Comparison of ENCODE assay signal across 17 mouse cellular contexts in the genomic region with DNA sequence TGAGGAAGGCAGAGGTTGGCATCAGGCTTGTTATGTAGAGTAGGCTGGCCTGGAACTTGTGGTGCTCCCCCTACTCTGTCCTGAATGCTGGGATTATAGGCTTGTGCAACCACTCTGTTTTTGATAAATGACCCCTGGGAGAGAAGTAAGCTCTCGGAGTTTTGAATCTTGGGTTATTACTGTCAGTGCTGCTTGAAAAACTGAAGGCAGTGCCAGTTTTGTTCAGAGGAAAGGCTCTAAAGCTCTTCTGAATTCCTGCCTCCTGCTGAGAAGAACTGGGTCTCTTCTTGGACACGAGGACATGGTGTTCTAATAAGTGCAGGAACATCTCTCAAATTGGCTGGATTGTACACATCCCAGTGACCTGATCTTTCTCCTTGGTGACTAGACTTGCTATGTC.
DNase-seq lines count a peak whose midpoint lies in the region; ATAC-seq and TF ChIP-seq lines count a peak whose summit lies in the region.
"Had no signal": no experiment of that assay in that cellular context is flagged by ENCODE, and none has a peak within 500 bp of the region (broad histone marks: within the 10 kb centered on the region; RNA-seq: fewer than 3 reads in every experiment).

No protein-coding gene starts in this region.

- no peak for TF ChIP-seq CTCF in liver, adult 2 months (IDR thresholded peaks at IDR 0.05; ENCODE audit: low read depth, low read length)
- TF ChIP-seq CTCF in embryonic fibroblast, embryonic 13.5 days (IDR thresholded peaks at IDR 0.05; ENCODE audit: borderline replicate concordance, insufficient read depth, low read length) = no peak

- no peak overlapping the region for H3K4me3 ChIP-seq in heart, embryonic 12.5 days
- no peak overlapping the region for H3K4me3 ChIP-seq in liver, adult 2 months (ENCODE audit: insufficient read depth, low read depth, low read length)
- H3K4me3 ChIP-seq in embryonic fibroblast, embryonic 13.5 days (ENCODE audit: insufficient read depth, low read length) = no peak overlapping the region
- H3K4me3 ChIP-seq: forebrain, embryonic 15.5 days; hindbrain, embryonic 12.5 days had no signal

- no peak for TF ChIP-seq POLR2A in liver, adult 2 months (IDR thresholded peaks at IDR 0.05; ENCODE audit: extremely low read depth, insufficient read depth, low read length)
- TF ChIP-seq POLR2A in embryonic fibroblast, embryonic 13.5 days (IDR thresholded peaks at IDR 0.05; ENCODE audit: low read depth, low read length) = no peak

- H3K27ac ChIP-seq in heart, embryonic 12.5 days (ENCODE audit: poor library complexity, severe bottlenecking) = no peak overlapping the region
- 0 out of 2 replicates have a peak overlapping the region, but pooled peaks have one; percentile 19 for H3K27ac ChIP-seq in liver, adult 2 months (replicated peaks; ENCODE audit: insufficient read depth, low read depth, low read length)
- H3K27ac ChIP-seq in embryonic fibroblast, embryonic 13.5 days (ENCODE audit: insufficient read depth, low read length) = peak overlapping the region; percentile 11; the same call in 1 of the 2 replicates
- H3K27ac ChIP-seq: forebrain, embryonic 15.5 days; hindbrain, embryonic 12.5 days had no signal

- no peaks in the 10 kb centered on the region for H3K36me3 ChIP-seq in heart, embryonic 12.5 days
- H3K36me3 ChIP-seq in liver, adult 2 months (ENCODE audit: control insufficient read depth, insufficient read depth, low read length) = no peaks in the 10 kb centered on the region
- H3K36me3 ChIP-seq: forebrain, embryonic 15.5 days; hindbrain, embryonic 12.5 days had no signal

- peak; percentile 88 for DNase-seq in heart, adult 11 months
- DNase-seq in liver, adult 2 months (ENCODE audit: extremely low read depth, low read depth, low spot score) = no peak
- no peak for DNase-seq in liver
- no peak for DNase-seq in T-cell, adult 2 months (ENCODE audit: low spot score)
- DNase-seq: adrenal gland, postnatal 14 days; cerebellum, adult 18-20 months; cerebellum, adult 9-11 months; cerebellum, postnatal 36 days; gastrocnemius, postnatal 25 days; heart, postnatal 10 days; heart, postnatal 4 days had no signal

- no peak overlapping the region for H3K9ac ChIP-seq in heart, embryonic 12.5 days
- H3K9ac ChIP-seq in liver, adult 2 months (ENCODE audit: low read depth, low read length) = no peak overlapping the region
- H3K9ac ChIP-seq: forebrain, embryonic 15.5 days; hindbrain, embryonic 12.5 days had no signal

- WGBS in heart, embryonic 12.5 days = 64% methylated on average over 2 of the region's 2 CpGs
- 83% methylated on average over 2 of the region's 2 CpGs for WGBS in liver, adult 2 months

- H3K27me3 ChIP-seq in heart, embryonic 12.5 days (replicated peaks) = no peaks in the 10 kb centered on the region
- no peaks in the 10 kb centered on the region for H3K27me3 ChIP-seq in liver, adult 2 months (ENCODE audit: control insufficient read depth, insufficient read depth, low read length)
- H3K27me3 ChIP-seq: forebrain, embryonic 15.5 days; hindbrain, embryonic 12.5 days had no signal

- no peak for ATAC-seq in heart, embryonic 12.5 days (ENCODE audit: insufficient number of reproducible peaks, low FRiP score)
- ATAC-seq: forebrain, embryonic 15.5 days; hindbrain, embryonic 16.5 days; inflammation-experienced regulatory T-cells, adult 6 months had no signal

- H3K79me2 ChIP-seq in liver, adult 2 months (ENCODE audit: control insufficient read depth, insufficient read depth, low read length) = peaks cover 3% of the 10 kb centered on the region; the same call in 1 of the 2 replicates

- H3K4me1 ChIP-seq in heart, embryonic 12.5 days (replicated peaks) = 0 out of 2 replicates have a peak, but pooled peaks cover 6% of the 10 kb centered on the region
- H3K4me1 ChIP-seq in liver, adult 2 months (ENCODE audit: control insufficient read depth, insufficient read depth, low read length) = no peaks in the 10 kb centered on the region; the same call in 1 of the 2 replicates
- H3K4me1 ChIP-seq in embryonic fibroblast, embryonic 13.5 days (ENCODE audit: control insufficient read depth, insufficient read depth, low read length) = peaks cover 3% of the 10 kb centered on the region; the same call in 1 of the 2 replicates
- H3K4me1 ChIP-seq: forebrain, embryonic 15.5 days; hindbrain, embryonic 12.5 days had no signal

- H3K9me3 ChIP-seq in heart, embryonic 12.5 days (replicated peaks) = no peaks in the 10 kb centered on the region
- H3K9me3 ChIP-seq: forebrain, embryonic 15.5 days; hindbrain, embryonic 12.5 days had no signal

- H3K4me2 ChIP-seq in heart, embryonic 12.5 days = no peak overlapping the region
- H3K4me2 ChIP-seq: forebrain, embryonic 15.5 days; hindbrain, embryonic 12.5 days had no signal
